Mouse (Mus musculus): ENCODE measurements around the gene Sos1. TPM values are rescaled to one million over a fixed set of nuclear protein-coding genes. Genes with fewer than 3 reads are reported as not detected.

Gene Sos1
- polyA plus RNA-seq, 1 experiment from 2014 or later = 2.6 TPM

GRCm38 (mm10) chr17:80517244-80517643 is 37.0 kb upstream of the Sos1 start:
- Histone ChIP-seq H3K27ac (ENCODE audit: low read length) (no peak overlapping the region), H3K4me3 (ENCODE audit: low read depth, low read length) (no peak overlapping the region), H3K9ac (replicated peaks; ENCODE audit: low read depth) (no peak overlapping the region), H3K27me3 (replicated peaks; ENCODE audit: insufficient read depth, low read length) (no peaks in the 10 kb centered on the region), H3K36me3 (ENCODE audit: insufficient read depth, low read length) (no peaks in the 10 kb centered on the region), H3K9me3 (ENCODE audit: low read length) (no peaks in the 10 kb centered on the region), H3K4me1 (ENCODE audit: insufficient read depth, low read depth, low read length) (no peaks in the 10 kb centered on the region), H3K4me2 (replicated peaks; ENCODE audit: low read depth, low read length) (no peak overlapping the region)
- DNase-seq (ENCODE audit: low spot score) (no peak), ATAC-seq (no peak)
- WGBS = 59% methylated on average over 9 of the region's 9 CpGs
- no peak for TF ChIP-seq EP300 (IDR thresholded peaks at IDR 0.05)
- TF ChIP-seq CTCF (IDR thresholded peaks at IDR 0.05) = no peak

- no peaks in the 10 kb centered on the region for H3K36me3 ChIP-seq (ENCODE audit: insufficient read depth, low read length)
- 84% methylated on average over 9 of the region's 9 CpGs for WGBS
- no peak overlapping the region for H3K4me2 ChIP-seq (replicated peaks; ENCODE audit: low read depth, low read length)
- no peaks in the 10 kb centered on the region for H3K4me1 ChIP-seq (ENCODE audit: insufficient read depth, low read depth, low read length)
- no peak for TF ChIP-seq CTCF (IDR thresholded peaks at IDR 0.05)
- no peak for TF ChIP-seq EP300 (IDR thresholded peaks at IDR 0.05)
- no peak overlapping the region for H3K4me3 ChIP-seq (ENCODE audit: low read depth, low read length)
- H3K9ac ChIP-seq (replicated peaks; ENCODE audit: low read depth) = no peak overlapping the region
- no peaks in the 10 kb centered on the region for H3K27me3 ChIP-seq (replicated peaks; ENCODE audit: insufficient read depth, low read length)
- no peak overlapping the region for H3K27ac ChIP-seq (ENCODE audit: low read length)
- no peaks in the 10 kb centered on the region for H3K9me3 ChIP-seq (ENCODE audit: low read length)
- DNase-seq (ENCODE audit: low spot score) (no peak), ATAC-seq (no peak)
Measured at GRCm38 (mm10) chr17:80515956-80516355, 35.7 kb upstream of the Sos1 start.

GRCm38 (mm10) chr17:80515513-80515912 is 35.3 kb upstream of the Sos1 start:
- Histone ChIP-seq H3K4me1 (ENCODE audit: insufficient read depth, low read depth, low read length) (no peaks in the 10 kb centered on the region), H3K9ac (replicated peaks; ENCODE audit: low read depth) (no peak overlapping the region), H3K4me3 (ENCODE audit: low read depth, low read length) (no peak overlapping the region), H3K27me3 (replicated peaks; ENCODE audit: insufficient read depth, low read length) (no peaks in the 10 kb centered on the region), H3K27ac (ENCODE audit: low read length) (no peak overlapping the region), H3K36me3 (ENCODE audit: insufficient read depth, low read length) (no peaks in the 10 kb centered on the region), H3K4me2 (replicated peaks; ENCODE audit: low read depth, low read length) (no peak overlapping the region), H3K9me3 (ENCODE audit: low read length) (no peaks in the 10 kb centered on the region)
- 88% methylated on average over 7 of the region's 7 CpGs for WGBS
- no peak for TF ChIP-seq EP300 (IDR thresholded peaks at IDR 0.05)
- no peak for TF ChIP-seq CTCF (IDR thresholded peaks at IDR 0.05)
- DNase-seq (ENCODE audit: low spot score) = no peak
- ATAC-seq = no peak

- Histone ChIP-seq H3K9ac (replicated peaks; ENCODE audit: low read depth) (no peak overlapping the region), H3K4me3 (ENCODE audit: low read depth, low read length) (no peak overlapping the region), H3K27me3 (replicated peaks; ENCODE audit: insufficient read depth, low read length) (no peaks in the 10 kb centered on the region), H3K4me2 (replicated peaks; ENCODE audit: low read depth, low read length) (no peak overlapping the region), H3K9me3 (ENCODE audit: low read length) (no peaks in the 10 kb centered on the region), H3K4me1 (ENCODE audit: insufficient read depth, low read depth, low read length) (no peaks in the 10 kb centered on the region), H3K27ac (ENCODE audit: low read length) (no peak overlapping the region), H3K36me3 (ENCODE audit: insufficient read depth, low read length) (no peaks in the 10 kb centered on the region)
- DNase-seq (ENCODE audit: low spot score) (no peak), ATAC-seq (no peak)
- 33% methylated on average over 8 of the region's 8 CpGs for WGBS
- TF ChIP-seq EP300 (IDR thresholded peaks at IDR 0.05) (no peak), CTCF (IDR thresholded peaks at IDR 0.05) (no peak)
Measured at GRCm38 (mm10) chr17:80513766-80514165, 33.5 kb upstream of the Sos1 start.

GRCm38 (mm10) chr17:80510459-80510855 is 30.2 kb upstream of the Sos1 start:
- no peak overlapping the region for H3K4me2 ChIP-seq (replicated peaks; ENCODE audit: low read depth, low read length)
- no peak for ATAC-seq
- no peaks in the 10 kb centered on the region for H3K36me3 ChIP-seq (ENCODE audit: insufficient read depth, low read length)
- no peak for TF ChIP-seq EP300 (IDR thresholded peaks at IDR 0.05)
- no peak for TF ChIP-seq CTCF (IDR thresholded peaks at IDR 0.05)
- H3K9ac ChIP-seq (replicated peaks; ENCODE audit: low read depth) = no peak overlapping the region
- WGBS = 44% methylated on average over 3 of the region's 3 CpGs
- H3K9me3 ChIP-seq (ENCODE audit: low read length) = no peaks in the 10 kb centered on the region
- H3K4me1 ChIP-seq (ENCODE audit: insufficient read depth, low read depth, low read length) = no peaks in the 10 kb centered on the region
- DNase-seq (ENCODE audit: low spot score) = no peak
- no peak overlapping the region for H3K4me3 ChIP-seq (ENCODE audit: low read depth, low read length)
- H3K27ac ChIP-seq (ENCODE audit: low read length) = no peak overlapping the region
- no peaks in the 10 kb centered on the region for H3K27me3 ChIP-seq (replicated peaks; ENCODE audit: insufficient read depth, low read length)

- Histone ChIP-seq H3K36me3 (ENCODE audit: insufficient read depth, low read length) (no peaks in the 10 kb centered on the region), H3K27ac (ENCODE audit: low read length) (no peak overlapping the region), H3K27me3 (replicated peaks; ENCODE audit: insufficient read depth, low read length) (no peaks in the 10 kb centered on the region), H3K9me3 (ENCODE audit: low read length) (no peaks in the 10 kb centered on the region), H3K9ac (replicated peaks; ENCODE audit: low read depth) (no peak overlapping the region), H3K4me2 (replicated peaks; ENCODE audit: low read depth, low read length) (no peak overlapping the region), H3K4me1 (ENCODE audit: insufficient read depth, low read depth, low read length) (no peaks in the 10 kb centered on the region), H3K4me3 (ENCODE audit: low read depth, low read length) (no peak overlapping the region)
- 10% methylated on average over 4 of the region's 4 CpGs for WGBS
- ATAC-seq (no peak), DNase-seq (ENCODE audit: low spot score) (no peak)
- TF ChIP-seq CTCF (IDR thresholded peaks at IDR 0.05) = no peak
- no peak for TF ChIP-seq EP300 (IDR thresholded peaks at IDR 0.05)
Measured at GRCm38 (mm10) chr17:80509494-80510458, 29.5 kb upstream of the Sos1 start.

Measured in lung, postnatal 0 days (tissue).